Mouse (Mus musculus): ENCODE measurements around the gene Apba2.

DNA sequence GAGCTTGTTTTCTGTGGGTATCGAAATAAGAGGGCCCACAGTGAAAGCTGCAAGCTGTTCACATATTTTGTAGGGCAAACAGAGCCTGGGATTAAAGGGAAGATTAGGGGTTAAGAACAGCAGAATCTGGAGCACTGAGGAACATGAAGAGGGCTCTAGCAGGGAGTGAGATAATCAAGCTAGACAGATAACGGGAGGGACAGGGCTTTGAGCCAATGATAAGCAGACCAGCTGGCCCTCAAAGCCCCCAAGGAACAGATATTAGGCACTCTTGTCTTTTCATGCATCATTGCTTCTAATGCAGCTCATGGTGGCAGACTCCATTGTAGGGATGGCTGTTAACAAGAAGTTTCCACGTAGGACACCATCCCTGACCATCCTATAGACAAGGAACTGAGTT, 44.8 kb upstream of the Apba2 start:
- TF ChIP-seq CTCF (IDR thresholded peaks at IDR 0.05; ENCODE audit: low read depth, low read length), result no peak
- TF ChIP-seq GATA1 (IDR thresholded peaks at IDR 0.05; ENCODE audit: borderline replicate concordance, low read length), result no peak
- TF ChIP-seq POLR2AphosphoS5 (IDR thresholded peaks at IDR 0.05; ENCODE audit: insufficient replicate concordance, low read depth, low read length), result no peak
- TF ChIP-seq TAL1 (conservative IDR thresholded peaks at IDR 0.05; ENCODE audit: low read depth, low read length), result no peak

Measured in G1E (cell line).